Mouse (Mus musculus): ENCODE results near the gene 6430548M08Rik. TPM values are rescaled to one million over a fixed set of nuclear protein-coding genes. Genes with fewer than 3 reads are reported as not detected.

Gene 6430548M08Rik
- total RNA-seq, 1 experiment = 0.54 TPM

DNA sequence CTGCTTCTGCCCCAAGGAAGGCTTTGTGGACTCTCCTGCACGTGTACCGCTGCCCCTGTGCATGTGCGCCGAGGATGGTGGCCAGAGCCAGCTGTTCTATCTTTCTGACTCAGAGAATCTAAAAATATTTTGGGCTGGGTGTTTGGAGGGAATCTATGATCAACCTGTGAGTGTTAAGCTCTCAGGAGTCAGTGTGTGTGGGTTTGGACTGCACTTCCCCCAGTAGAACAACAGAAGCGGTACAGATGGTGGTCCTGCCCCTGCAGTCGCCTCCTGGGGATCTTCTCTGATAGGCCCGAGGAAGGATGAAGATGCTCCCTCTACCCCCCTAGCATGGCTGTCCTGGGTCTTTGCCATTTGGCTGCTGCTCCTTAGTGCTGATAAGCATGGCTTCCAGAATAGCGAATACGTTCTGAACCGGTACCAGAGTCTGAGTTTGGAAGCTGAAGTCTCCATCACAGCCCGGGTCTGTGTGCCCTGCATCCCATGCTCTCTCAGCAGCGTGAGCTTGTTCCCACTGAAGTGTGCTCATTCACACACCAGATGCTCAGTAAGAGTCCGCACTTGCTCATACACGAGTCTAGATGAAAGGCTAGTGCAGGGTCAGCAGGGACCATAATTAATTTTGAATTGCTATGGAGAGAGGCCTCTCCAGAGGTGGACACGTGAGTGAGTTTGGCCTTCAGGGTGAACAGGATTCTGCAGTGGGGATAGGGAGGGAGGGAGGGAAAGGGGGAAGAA is 30.1 kb downstream of the 6430548M08Rik start:
- DNase-seq (ENCODE audit: low read depth, low spot score) = no peak
- H3K9me3 ChIP-seq (ENCODE audit: control insufficient read depth, insufficient read depth, low read depth, low read length) = no peaks in the 10 kb centered on the region
- TF ChIP-seq ZNF384 (IDR thresholded peaks at IDR 0.05; ENCODE audit: low read depth, low read length) (no peak), MAFK (IDR thresholded peaks at IDR 0.05; ENCODE audit: insufficient read depth, low read depth, low read length) (no peak), ZC3H11A (IDR thresholded peaks at IDR 0.05; ENCODE audit: borderline replicate concordance, low read depth, low read length) (no peak), CHD2 (IDR thresholded peaks at IDR 0.05; ENCODE audit: low read depth, low read length) (no peak), HCFC1 (IDR thresholded peaks at IDR 0.05; ENCODE audit: borderline replicate concordance, insufficient read depth, low read length) (no peak)
- H3K4me3 ChIP-seq (ENCODE audit: insufficient read depth in 1 of 2, low read depth in 1 of 2, low read length in 2 of 2, poor library complexity in 1 of 2, severe bottlenecking in 1 of 2) = no peak overlapping the region
- peaks cover 0 to 3% of the 10 kb centered on the region in 2 experiments; a peak in 1 of 4 replicates for H3K4me1 ChIP-seq (ENCODE audit: control insufficient read depth in 2 of 2, insufficient read depth in 2 of 2, low read length in 2 of 2, poor library complexity in 1 of 2)
- no peaks in the 10 kb centered on the region for H3K36me3 ChIP-seq (ENCODE audit: control insufficient read depth, insufficient read depth, low read length, poor library complexity, severe bottlenecking)
- in situ Hi-C loops (cut with MboI; ENCODE audit: low sequenced_read_pairs in 2 of 2, unreplicated experiment in 2 of 2) = no loop called here
- H3K9ac ChIP-seq (ENCODE audit: insufficient read depth, low read depth, low read length, poor library complexity, severe bottlenecking) = no peak overlapping the region
- H3K27ac ChIP-seq (ENCODE audit: insufficient read depth, low read depth, low read length, poor library complexity, severe bottlenecking) = no peak overlapping the region

DNA sequence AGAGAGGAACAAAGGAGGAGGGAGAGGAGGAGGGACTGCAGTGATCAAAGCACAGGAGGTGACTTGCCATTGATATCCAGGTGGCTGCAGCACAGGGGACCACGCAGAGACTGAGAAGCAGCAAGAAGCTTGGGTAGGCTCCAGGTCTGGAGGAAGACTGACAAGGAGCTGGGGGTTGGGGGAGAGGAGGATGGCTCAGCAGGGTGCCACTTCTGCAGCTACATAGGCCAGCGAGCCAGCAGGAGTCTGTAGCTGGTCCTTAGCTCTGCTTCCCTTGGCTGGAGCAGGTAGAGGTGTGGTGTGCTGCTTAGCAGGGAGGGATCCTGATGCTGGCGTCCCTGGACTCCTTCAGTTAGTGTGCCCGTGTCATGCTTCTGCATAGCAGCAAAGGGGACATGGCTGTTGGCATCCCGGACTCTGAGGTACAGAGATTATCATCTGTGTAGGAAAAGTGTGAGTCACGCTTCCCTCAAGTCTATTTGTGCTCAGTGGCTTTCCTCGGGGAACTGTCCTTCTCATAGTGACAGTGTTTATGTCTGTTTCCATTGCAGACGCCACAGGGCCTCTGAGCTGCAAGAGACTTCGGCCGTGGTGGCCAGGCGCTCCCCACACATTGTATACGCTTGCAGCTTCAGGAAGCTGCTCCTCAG is 30.8 kb downstream of the 6430548M08Rik start:
- Histone ChIP-seq H3K4me3 (ENCODE audit: insufficient read depth in 1 of 2, low read depth in 1 of 2, low read length in 2 of 2, poor library complexity in 1 of 2, severe bottlenecking in 1 of 2) (no peak overlapping the region), H3K9ac (ENCODE audit: insufficient read depth, low read depth, low read length, poor library complexity, severe bottlenecking) (no peak overlapping the region), H3K4me1 (ENCODE audit: control insufficient read depth in 2 of 2, insufficient read depth in 2 of 2, low read length in 2 of 2, poor library complexity in 1 of 2) (peaks cover 0 to 3% of the 10 kb centered on the region in 2 experiments; a peak in 1 of 4 replicates), H3K9me3 (ENCODE audit: control insufficient read depth, insufficient read depth, low read depth, low read length) (no peaks in the 10 kb centered on the region), H3K36me3 (ENCODE audit: control insufficient read depth, insufficient read depth, low read length, poor library complexity, severe bottlenecking) (no peaks in the 10 kb centered on the region), H3K27ac (ENCODE audit: insufficient read depth, low read depth, low read length, poor library complexity, severe bottlenecking) (no peak overlapping the region)
- in situ Hi-C loops (cut with MboI; ENCODE audit: low sequenced_read_pairs in 2 of 2, unreplicated experiment in 2 of 2) = no loop called here
- TF ChIP-seq HCFC1 (IDR thresholded peaks at IDR 0.05; ENCODE audit: borderline replicate concordance, insufficient read depth, low read length) (no peak), MAFK (IDR thresholded peaks at IDR 0.05; ENCODE audit: insufficient read depth, low read depth, low read length) (no peak), ZNF384 (IDR thresholded peaks at IDR 0.05; ENCODE audit: low read depth, low read length) (no peak)
- no peak for DNase-seq (ENCODE audit: low read depth, low spot score)

DNA sequence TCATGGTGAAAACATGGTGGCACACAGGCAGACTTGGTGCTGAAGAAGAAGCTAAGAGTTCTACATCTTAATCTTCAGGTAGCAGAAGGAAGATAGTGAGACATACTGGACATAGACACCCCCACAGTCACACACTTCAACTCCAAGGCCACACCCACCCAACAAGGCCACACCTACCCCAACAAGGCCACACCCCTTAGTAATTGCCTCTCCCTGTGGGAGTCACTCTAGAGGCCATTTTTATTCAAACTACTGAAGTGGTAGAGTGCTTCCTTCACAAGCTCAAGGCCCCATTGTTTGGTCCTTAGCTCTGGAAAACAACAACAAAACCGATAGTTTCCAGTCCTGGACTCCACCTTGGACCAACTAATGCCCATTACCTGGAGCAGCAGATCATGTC is 32.1 kb downstream of the 6430548M08Rik start:
- Histone ChIP-seq H3K27ac (ENCODE audit: insufficient read depth, low read depth, low read length, poor library complexity, severe bottlenecking) (no peak overlapping the region), H3K36me3 (ENCODE audit: control insufficient read depth, insufficient read depth, low read length, poor library complexity, severe bottlenecking) (no peaks in the 10 kb centered on the region), H3K9ac (ENCODE audit: insufficient read depth, low read depth, low read length, poor library complexity, severe bottlenecking) (no peak overlapping the region), H3K4me1 (ENCODE audit: control insufficient read depth in 2 of 2, insufficient read depth in 2 of 2, low read length in 2 of 2, poor library complexity in 1 of 2) (peaks cover 0 to 3% of the 10 kb centered on the region in 2 experiments; a peak in 1 of 4 replicates), H3K4me3 (ENCODE audit: insufficient read depth in 1 of 2, low read depth in 1 of 2, low read length in 2 of 2, poor library complexity in 1 of 2, severe bottlenecking in 1 of 2) (no peak overlapping the region), H3K9me3 (ENCODE audit: control insufficient read depth, insufficient read depth, low read depth, low read length) (no peaks in the 10 kb centered on the region)
- TF ChIP-seq ZC3H11A (IDR thresholded peaks at IDR 0.05; ENCODE audit: borderline replicate concordance, low read depth, low read length) = no peak
- TF ChIP-seq CHD2 (IDR thresholded peaks at IDR 0.05; ENCODE audit: low read depth, low read length) = no peak
- TF ChIP-seq MAFK (IDR thresholded peaks at IDR 0.05; ENCODE audit: insufficient read depth, low read depth, low read length) = no peak
- TF ChIP-seq HCFC1 (IDR thresholded peaks at IDR 0.05; ENCODE audit: borderline replicate concordance, insufficient read depth, low read length) = no peak
- no peak for TF ChIP-seq ZNF384 (IDR thresholded peaks at IDR 0.05; ENCODE audit: low read depth, low read length)
- in situ Hi-C loops (cut with MboI; ENCODE audit: low sequenced_read_pairs in 2 of 2, unreplicated experiment in 2 of 2) = no loop called here
- no peak for DNase-seq (ENCODE audit: low read depth, low spot score)

DNA sequence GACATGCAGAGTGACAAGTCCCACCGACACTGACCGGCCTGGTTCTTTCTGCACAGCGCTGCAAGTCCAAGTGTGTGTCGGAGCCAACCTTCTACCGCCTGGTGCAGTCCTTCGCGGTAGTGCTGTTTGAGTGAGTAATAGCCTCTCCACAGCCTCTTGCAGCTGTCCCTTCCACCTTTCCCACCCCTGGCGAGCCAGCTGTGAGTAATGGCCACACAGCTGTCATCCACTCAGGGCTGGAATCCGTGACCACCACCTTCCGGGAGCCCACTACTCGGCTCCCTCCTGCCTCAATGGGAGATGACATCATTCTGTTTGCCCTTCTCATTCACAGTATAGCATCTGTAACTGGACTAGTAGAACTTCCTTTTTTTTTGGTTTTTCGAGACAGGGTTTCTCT is 36.1 kb downstream of the 6430548M08Rik start:
- in situ Hi-C loops (cut with MboI; ENCODE audit: low sequenced_read_pairs in 2 of 2, unreplicated experiment in 2 of 2) = no loop called here

More for the DNA sequence above, 36.1 kb downstream of the 6430548M08Rik start:
- Histone ChIP-seq H3K36me3 (ENCODE audit: control insufficient read depth, insufficient read depth, low read length, poor library complexity, severe bottlenecking) (no peaks in the 10 kb centered on the region), H3K4me1 (ENCODE audit: control insufficient read depth in 2 of 2, insufficient read depth in 2 of 2, low read length in 2 of 2, poor library complexity in 1 of 2) (peaks cover 0 to 12% of the 10 kb centered on the region in 2 experiments; a peak in 1 of 4 replicates), H3K4me3 (ENCODE audit: insufficient read depth in 1 of 2, low read depth in 1 of 2, low read length in 2 of 2, poor library complexity in 1 of 2, severe bottlenecking in 1 of 2) (no peak overlapping the region), H3K27ac (ENCODE audit: insufficient read depth, low read depth, low read length, poor library complexity, severe bottlenecking) (no peak overlapping the region), H3K9me3 (ENCODE audit: control insufficient read depth, insufficient read depth, low read depth, low read length) (no peaks in the 10 kb centered on the region), H3K9ac (ENCODE audit: insufficient read depth, low read depth, low read length, poor library complexity, severe bottlenecking) (no peak overlapping the region)
- no peak for TF ChIP-seq HCFC1 (IDR thresholded peaks at IDR 0.05; ENCODE audit: borderline replicate concordance, insufficient read depth, low read length)
- no peak for DNase-seq (ENCODE audit: low read depth, low spot score)
